Mouse (Mus musculus): ENCODE measurements at regions not wholly inside any gene's neighbourhood (a gene's known extent, or its start where the extent isn't known, plus 50 kb on each side); places are given as distances from the start of the nearest gene placed in this dataset.

- DNase-seq (ENCODE audit: low spot score) = no peak
Measured at GRCm38 (mm10) chr4:54812740-54813634, 131.9 kb upstream of the Zfp462 start.

- no peak for DNase-seq (ENCODE audit: low spot score)
Measured at GRCm38 (mm10) chr4:54837326-54837725, 107.5 kb upstream of the Zfp462 start.

DNA sequence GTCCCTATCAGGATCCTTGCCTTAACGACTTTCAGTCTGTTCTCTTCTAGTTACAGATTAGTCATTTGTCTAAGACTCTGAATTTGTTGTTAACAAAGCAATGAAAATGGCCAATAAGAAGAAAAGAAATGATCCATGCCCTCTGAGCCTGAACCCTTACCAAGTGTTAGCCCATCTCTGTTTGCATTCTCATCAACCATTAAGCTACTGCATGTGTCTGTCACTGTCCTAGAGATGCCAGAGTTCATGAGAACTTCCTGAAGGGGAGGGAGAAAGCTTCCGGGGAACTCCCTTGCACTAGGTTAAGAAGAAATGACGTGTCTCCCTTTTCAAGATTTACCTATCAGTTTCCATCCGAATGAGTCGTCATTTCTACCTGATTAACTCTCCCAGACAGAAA lies 106.7 kb upstream of the Zfp462 start:
- no peak for DNase-seq (ENCODE audit: low spot score)

DNA sequence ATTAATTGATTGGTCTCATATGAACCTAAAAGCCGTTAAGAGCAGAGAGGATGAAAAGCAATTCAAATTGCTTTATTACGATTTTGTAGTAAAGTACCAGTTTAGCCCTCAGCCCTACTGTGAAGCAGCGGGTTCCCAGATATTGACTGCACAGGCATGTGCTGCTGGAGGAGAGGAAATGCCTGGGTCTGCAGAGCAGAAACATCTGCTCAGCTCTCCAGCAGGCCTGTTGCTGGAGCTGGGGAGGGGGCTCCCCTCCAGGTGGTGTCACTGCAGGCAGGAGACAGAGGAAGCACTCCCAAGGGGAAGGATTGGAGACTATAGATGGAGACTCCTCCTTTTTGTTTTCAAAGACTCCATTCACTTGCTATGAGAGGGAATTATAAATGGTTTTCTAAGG lies 106.1 kb upstream of the Zfp462 start:
- DNase-seq (ENCODE audit: low spot score) = no peak

DNA sequence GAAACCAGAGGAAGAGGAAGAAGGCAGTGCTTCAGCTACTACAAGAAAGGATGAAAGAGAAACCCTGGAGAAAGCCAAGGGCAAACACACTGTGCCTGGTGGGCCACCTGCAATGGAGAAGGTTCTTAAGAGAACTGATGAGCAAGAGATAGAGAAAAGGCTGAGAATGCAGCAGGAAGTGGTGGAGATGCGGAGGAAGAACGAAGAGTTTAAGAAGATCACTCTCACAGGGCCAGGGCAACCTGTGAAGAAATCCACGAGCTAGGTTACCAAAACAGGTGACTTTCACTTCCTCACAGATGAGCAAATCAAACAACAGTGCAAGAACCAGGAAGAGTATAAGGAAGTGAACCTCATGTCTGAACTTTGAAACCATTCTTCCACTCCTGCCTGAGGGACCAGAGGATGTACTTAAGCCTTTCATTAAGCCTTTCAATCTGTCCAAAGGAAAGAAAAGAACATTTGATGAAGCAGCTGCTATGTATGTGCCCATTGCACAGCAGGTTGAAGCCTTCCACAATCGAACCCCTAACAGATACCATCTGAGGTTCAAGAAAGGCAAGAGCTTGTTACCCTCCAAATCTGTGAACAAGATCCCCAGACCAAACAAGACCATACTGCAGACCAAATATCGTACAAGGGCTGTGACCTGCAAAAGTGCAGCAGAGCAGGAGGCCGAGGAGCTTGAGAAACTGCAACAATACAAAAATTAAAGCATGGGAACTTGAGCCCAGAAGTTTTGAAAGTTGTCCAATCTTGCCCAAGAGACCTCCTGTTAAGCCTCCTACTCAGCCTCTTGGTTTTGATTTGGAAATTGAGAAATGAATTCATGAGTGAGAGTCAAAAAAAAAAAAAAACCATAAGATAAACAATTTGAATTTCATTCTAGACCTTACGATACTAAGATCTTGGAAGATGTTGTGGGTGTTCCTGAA lies 91.6 kb upstream of the Zfp462 start:
- DNase-seq (ENCODE audit: low spot score) = peak; percentile 35

DNA sequence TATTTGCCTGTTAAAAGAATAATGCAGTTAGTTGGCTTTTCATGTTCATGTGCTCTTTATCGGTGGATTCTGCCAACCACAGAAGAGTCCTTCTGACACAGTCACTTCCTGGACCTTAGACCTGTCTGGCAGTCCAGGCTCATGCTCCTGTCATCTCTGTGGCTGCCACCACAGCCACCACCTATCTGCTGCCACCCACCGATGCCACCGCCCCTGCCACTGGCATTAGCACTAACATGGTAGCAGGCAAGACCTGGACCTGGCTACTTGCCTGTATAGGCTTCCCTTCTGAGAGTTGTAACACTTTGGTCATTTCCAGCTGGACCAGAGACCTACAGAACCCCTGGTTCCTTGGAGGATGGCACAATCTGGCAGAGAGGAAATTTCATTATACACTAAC lies 86.2 kb upstream of the Zfp462 start:
- DNase-seq (ENCODE audit: low spot score) = no peak

DNA sequence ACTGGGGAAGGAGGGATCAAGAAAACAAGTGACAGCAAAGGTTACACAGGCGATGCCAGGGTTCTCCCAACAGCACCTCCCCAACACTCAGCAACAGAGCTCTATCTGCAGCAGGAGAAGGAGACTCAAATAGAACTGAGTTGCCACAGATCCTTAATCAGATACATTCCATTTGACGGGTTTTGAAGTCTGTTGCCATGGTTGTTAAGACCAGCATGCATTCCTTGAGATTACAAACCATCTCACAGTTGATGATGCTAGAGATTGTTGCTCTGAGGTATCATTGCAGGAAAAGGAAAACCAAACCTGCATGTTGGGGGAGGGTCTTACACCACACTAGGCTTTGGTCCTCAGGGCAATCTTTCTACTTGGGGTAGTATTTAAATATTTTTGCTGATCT lies 78.8 kb upstream of the Zfp462 start:
- no peak for DNase-seq (ENCODE audit: low spot score)

DNA sequence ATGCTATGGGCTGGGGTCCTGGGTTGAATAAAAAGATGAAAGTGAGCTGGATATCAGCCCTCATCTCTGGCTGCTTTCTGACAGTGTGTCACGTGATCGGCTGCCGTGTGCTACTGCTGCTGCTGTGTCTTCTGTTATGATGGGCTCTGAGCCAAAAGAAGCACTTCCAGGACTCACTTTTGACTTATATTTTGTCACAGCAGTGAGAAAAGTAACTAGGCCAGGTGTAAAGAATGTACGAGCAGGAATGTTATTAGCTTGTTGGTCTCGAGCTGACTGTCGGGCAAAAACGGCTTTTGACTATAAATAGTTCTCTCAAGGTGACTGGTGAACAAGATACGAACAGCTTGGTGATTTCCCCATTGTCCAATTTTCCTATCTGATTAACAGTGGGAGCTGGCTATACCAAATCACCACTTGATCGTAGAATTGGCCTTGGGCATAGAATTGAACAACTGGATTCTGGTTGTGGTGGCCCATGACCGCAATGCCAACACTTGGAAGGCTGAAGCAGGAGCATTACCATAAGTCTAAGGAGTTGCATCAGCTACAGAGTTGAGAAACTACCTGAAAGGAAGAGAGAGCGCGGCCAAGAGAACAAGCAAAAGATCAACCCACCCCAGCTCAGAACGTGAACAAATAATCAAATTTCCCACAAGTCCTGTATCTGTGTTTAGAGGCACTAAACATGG lies 70.6 kb upstream of the Zfp462 start:
- no peak for DNase-seq (ENCODE audit: low spot score)

DNA sequence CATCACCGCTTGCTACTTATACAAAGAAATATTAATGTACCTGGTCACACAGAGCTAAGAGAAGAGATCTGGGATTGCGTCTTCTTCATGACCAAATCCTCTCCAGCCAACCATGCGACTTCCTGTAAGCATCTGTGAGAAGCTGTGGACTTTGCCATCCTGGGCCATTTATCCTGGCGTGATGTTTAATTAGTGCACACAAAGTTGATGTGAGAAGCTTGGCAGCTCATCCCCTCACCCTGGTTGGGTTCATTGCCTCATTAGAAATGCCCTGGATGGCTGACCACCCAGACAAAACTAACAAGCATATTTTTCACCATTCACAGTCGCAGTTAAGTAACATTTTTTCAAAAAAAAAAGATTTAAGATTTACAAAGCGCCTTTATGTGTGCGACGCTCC lies 69.3 kb upstream of the Zfp462 start:
- no peak for DNase-seq (ENCODE audit: low spot score)

- DNase-seq (ENCODE audit: low spot score) = no peak
Measured at GRCm38 (mm10) chr4:54877361-54877760, 67.5 kb upstream of the Zfp462 start.

DNA sequence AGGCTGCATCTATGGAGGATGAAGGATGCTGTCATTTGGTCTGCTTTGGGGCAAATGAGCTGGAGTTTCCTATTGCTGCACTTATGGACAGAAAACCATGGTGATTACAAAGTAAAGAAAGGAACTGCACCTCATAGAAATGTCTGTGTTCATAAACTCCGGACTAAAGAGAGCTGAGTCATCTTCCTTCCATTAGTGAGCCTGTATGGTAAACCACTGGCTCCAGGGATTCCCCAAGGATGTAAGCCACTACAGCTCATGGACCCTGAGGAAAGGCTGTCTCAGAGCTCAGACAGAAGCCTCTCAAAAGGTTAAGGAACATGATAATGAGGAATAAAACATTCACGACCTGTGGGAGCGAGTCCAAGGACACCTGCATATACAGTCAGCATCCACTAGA lies 66.3 kb upstream of the Zfp462 start:
- DNase-seq (ENCODE audit: low spot score) = no peak

- no peak for DNase-seq (ENCODE audit: low spot score)
Measured at GRCm38 (mm10) chr4:54893288-54893687, 51.6 kb upstream of the Zfp462 start.
